Mouse (Mus musculus) liver, adult 2 months (tissue): Measurements from ENCODE around the gene Plau. TPM values are rescaled to one million over a fixed set of nuclear protein-coding genes. Genes with fewer than 3 reads are reported as not detected.

Source experiments
- DNase-seq: peaks from one replicate; pipeline ENCODE4 v3.0.0-alpha.2; 2011; ENCODE audit warnings: low read depth, low spot score; ENCODE audit errors: extremely low read depth
- H3K27ac ChIP-seq: fragments of 200-500 bp; replicated peaks from 2 replicates; pipeline ENCODE4 v1.5.1; 2012; ENCODE audit warnings: low read depth, mild to moderate bottlenecking, control low read depth, inconsistent platforms, low read length; ENCODE audit not compliant: insufficient read depth
- H3K27me3 ChIP-seq: fragments of 200-500 bp; 2 replicates; pipeline ENCODE4 v1.6.1; 2012; ENCODE audit warnings: mild to moderate bottlenecking, moderate library complexity, low read length, inconsistent platforms; ENCODE audit not compliant: control insufficient read depth, insufficient read depth
- H3K36me3 ChIP-seq: fragments of 200-500 bp; 2 replicates; pipeline ENCODE4 v1.6.1; 2012; ENCODE audit warnings: low read length, inconsistent platforms; ENCODE audit not compliant: control insufficient read depth, insufficient read depth
- H3K4me1 ChIP-seq: fragments of 200-500 bp; 2 replicates; pipeline ENCODE4 v1.6.1; 2011; ENCODE audit warnings: low read length; ENCODE audit not compliant: control insufficient read depth, insufficient read depth
- H3K4me3 ChIP-seq: fragments of 200-500 bp; 2 replicates; pipeline ENCODE4 v1.5.1; 2011; ENCODE audit warnings: low read depth, mild to moderate bottlenecking, control low read depth, low read length, moderate library complexity; ENCODE audit not compliant: insufficient read depth
- H3K79me2 ChIP-seq: fragments of 200-500 bp; 2 replicates; pipeline ENCODE4 v1.6.1; 2012; ENCODE audit warnings: inconsistent platforms, mild to moderate bottlenecking, low read length, moderate library complexity; ENCODE audit not compliant: control insufficient read depth, insufficient read depth
- H3K9ac ChIP-seq: fragments of 200-500 bp; 2 replicates; pipeline ENCODE4 v1.6.1; 2012; ENCODE audit warnings: low read depth, mild to moderate bottlenecking, control low read depth, inconsistent platforms, low read length
- CTCF ChIP-seq: fragments of 200-500 bp; IDR thresholded peaks from 2 replicates; pipeline ENCODE4 v1.5.1; 2011; ENCODE audit warnings: low read depth, low read length, control low read depth
- POLR2A ChIP-seq: fragments of 200-500 bp; IDR thresholded peaks from 2 replicates; pipeline ENCODE4 v1.6.1; 2011; ENCODE audit warnings: low read length, control low read depth; ENCODE audit not compliant: insufficient read depth; ENCODE audit errors: extremely low read depth
- WGBS: fragments of 180-500 bp; shearing (Covaris S2); methylation state at CpG from one replicate; pipeline ENCODE4 v1.1.7; 2018; 5-methylcytosine and 5-hydroxymethylcytosine counted together
- polyA plus RNA-seq: library from polyadenylated mRNA; depleted of rRNA; stranded (reverse); fragments of >200 nt; gene quantifications from 2 replicates; pipeline ENCODE4 v1.2.3, GENCODE M21; 2012
- total RNA-seq: library from RNA; depleted of rRNA; stranded (reverse); fragments of >200 nt; gene quantifications from 2 replicates; pipeline ENCODE4 v1.2.3, GENCODE M21; 2014

Plau gene
- total and polyA plus RNA-seq, 2 experiments: 0.57 to 1.2 TPM

DNA sequence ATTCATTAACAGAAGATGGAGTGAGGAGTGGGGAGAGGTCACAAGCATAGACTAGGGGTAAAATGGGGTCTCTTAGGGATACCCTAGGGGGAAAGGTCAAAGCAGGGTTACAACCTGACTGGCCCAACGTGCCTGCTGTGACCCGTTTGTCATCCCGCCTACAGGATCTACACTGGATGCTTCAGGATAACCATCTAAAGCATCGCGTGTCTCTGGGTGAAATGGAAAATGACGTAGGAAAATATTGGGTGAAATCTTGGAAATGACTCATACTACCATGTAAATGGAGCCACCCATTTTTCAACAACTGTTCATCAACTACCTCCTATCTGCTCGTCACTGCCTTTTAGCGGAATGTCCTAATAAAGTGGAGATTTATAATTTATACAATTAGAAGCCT is 40.3 kb upstream of the Plau start:
- 86% methylated on average over 8 of the region's 8 CpGs for WGBS
- peaks cover 4% of the 10 kb centered on the region; the same call in 1 of the 2 replicates for H3K4me1 ChIP-seq
- H3K27ac ChIP-seq: no peak overlapping the region
- DNase-seq: no peak
- peaks cover 24% of the 10 kb centered on the region for H3K79me2 ChIP-seq
- H3K36me3 ChIP-seq: no peaks in the 10 kb centered on the region
- no peak overlapping the region for H3K4me3 ChIP-seq
- no peaks in the 10 kb centered on the region for H3K27me3 ChIP-seq
- H3K9ac ChIP-seq: no peak overlapping the region
- TF ChIP-seq CTCF (no peak), POLR2A (no peak)

DNA sequence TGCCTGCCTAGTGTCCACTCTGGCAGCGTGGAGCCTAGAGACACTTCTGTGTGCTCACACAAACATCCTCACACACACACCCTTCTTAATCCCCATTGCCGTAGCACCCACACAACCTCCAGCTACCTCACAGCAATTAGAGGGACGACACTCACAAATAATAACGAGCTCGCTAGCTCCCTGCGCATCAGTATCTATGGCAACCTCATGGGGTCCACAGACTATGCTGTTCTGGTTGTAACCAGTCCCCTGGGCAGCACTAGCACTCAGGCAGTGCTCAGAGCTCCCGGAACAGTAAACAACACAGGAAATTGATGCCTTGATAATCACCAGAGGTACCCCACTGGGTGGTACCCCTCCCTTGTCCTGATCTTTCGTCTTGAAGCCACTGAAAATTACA is 39.8 kb upstream of the Plau start:
- Histone ChIP-seq H3K4me1 (peaks cover 4% of the 10 kb centered on the region; the same call in 1 of the 2 replicates), H3K27ac (no peak overlapping the region), H3K4me3 (no peak overlapping the region), H3K36me3 (no peaks in the 10 kb centered on the region), H3K79me2 (peaks cover 20% of the 10 kb centered on the region), H3K27me3 (no peaks in the 10 kb centered on the region), H3K9ac (no peak overlapping the region)
- no peak for DNase-seq
- WGBS: 82% methylated on average over 8 of the region's 8 CpGs
- no peak for TF ChIP-seq POLR2A
- TF ChIP-seq CTCF: no peak

DNA sequence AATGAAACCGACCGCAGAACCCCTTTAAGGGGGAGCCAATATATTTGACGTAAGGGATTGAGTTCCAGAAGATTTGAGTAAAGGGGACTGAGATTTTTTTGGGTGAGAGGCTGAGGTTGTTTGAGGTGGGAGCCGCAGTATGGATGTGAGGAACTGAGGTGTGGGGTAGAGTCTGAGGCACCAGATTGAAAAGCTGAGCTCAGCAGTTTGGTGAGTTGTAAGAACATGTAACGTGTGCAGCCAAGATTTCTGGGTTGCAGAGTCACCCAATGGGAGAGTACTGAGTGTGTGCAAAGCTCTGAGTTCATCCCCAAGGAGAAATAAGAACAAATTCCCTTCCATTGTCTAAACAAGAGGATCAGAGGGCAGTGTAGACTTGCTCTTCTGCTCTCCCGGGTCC is 38.2 kb upstream of the Plau start:
- H3K9ac ChIP-seq: no peak overlapping the region
- DNase-seq: no peak
- no peak overlapping the region for H3K4me3 ChIP-seq
- peaks cover 5% of the 10 kb centered on the region for H3K79me2 ChIP-seq
- WGBS: 77% methylated on average over 6 of the region's 6 CpGs
- no peaks in the 10 kb centered on the region for H3K27me3 ChIP-seq
- peaks cover 2% of the 10 kb centered on the region; the same call in 1 of the 2 replicates for H3K4me1 ChIP-seq
- no peaks in the 10 kb centered on the region for H3K36me3 ChIP-seq
- no peak for TF ChIP-seq CTCF
- no peak for TF ChIP-seq POLR2A
- no peak overlapping the region for H3K27ac ChIP-seq

DNA sequence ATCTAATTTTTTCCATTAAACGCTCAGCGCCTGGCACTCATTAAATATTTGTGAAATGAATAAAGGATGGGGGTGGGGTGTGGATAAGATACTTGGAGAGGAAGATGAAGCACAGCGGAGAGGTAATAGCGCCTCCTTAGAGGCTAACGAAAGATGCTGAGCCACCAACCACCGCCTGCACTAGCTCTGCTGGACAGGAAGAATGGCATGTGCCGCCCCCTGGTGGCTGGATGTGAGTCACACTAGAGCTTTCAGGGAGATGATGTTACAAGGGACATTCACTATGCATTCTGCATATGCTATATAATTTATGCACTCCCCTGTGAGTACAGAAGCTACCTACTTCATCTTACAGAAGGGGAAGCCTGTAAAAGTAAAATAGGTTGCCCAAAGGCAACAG is 37.7 kb upstream of the Plau start:
- TF ChIP-seq CTCF (peak; percentile 98), POLR2A (no peak)

DNA sequence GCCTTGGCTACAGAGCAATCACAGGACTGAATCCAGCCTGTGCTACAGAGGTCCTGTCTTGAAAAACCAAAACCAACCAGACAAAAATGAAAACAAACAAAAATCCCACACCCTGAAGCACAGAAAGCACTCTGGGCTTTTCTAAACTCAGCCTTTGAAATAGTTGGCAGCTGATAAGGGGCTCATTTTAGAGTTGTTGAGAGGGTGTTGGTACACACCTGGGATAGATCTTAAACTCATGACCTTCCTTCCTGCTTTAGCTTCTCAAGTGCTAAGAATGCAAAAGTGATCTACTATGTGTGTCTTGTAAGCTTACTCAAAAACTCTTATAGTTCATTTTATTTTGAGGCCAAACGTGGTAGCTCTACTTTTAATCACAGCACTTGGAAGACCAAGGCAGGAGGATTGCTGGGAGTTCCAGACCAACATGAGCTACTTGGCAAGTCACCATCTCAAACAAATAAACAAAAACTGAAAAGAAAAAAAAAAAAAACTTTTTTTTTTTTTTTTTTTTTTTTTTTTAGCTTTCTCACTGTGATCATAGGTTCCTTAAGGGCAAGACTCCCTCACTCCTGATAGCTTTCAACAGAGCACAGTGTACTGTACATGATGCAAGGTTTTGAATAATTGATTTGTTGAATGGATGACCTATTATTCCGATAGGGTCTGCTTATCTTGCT is 33.4 kb upstream of the Plau start:
- H3K27ac ChIP-seq: no peak overlapping the region
- no peaks in the 10 kb centered on the region for H3K4me1 ChIP-seq
- no peak overlapping the region for H3K4me3 ChIP-seq
- H3K79me2 ChIP-seq: no peaks in the 10 kb centered on the region
- H3K36me3 ChIP-seq: no peaks in the 10 kb centered on the region
- no peak overlapping the region for H3K9ac ChIP-seq
- no peaks in the 10 kb centered on the region for H3K27me3 ChIP-seq
- DNase-seq: no peak
- TF ChIP-seq POLR2A (no peak), CTCF (no peak)
- WGBS: 38% methylated on average over 2 of the region's 2 CpGs

More for the DNA sequence above, 37.7 kb upstream of the Plau start:
- Histone ChIP-seq H3K79me2 (peaks cover under 1% of the 10 kb centered on the region; the same call in 1 of the 2 replicates), H3K36me3 (no peaks in the 10 kb centered on the region), H3K9ac (no peak overlapping the region), H3K27ac (no peak overlapping the region), H3K4me1 (peaks cover 2% of the 10 kb centered on the region; the same call in 1 of the 2 replicates), H3K27me3 (no peaks in the 10 kb centered on the region), H3K4me3 (no peak overlapping the region)
- peak; percentile 57 for DNase-seq
- 6% methylated on average over 7 of the region's 7 CpGs for WGBS

DNA sequence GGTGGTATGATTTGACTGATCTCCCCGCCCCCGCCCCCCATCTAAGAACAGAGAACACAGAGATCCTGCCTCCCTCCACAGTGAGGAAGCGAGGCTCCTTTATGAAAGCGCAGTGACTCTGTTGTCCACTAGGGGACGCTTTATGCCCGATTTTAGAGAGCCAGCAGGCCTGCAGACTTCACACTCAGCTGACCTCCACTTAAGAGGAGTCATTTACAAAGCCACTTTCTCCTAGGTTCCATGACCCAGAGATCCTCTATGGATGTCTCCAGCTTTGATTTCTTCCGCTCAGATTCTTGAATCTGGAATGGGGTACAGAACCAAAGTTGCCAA is 32.9 kb upstream of the Plau start:
- Histone ChIP-seq H3K36me3 (no peaks in the 10 kb centered on the region), H3K27ac (no peak overlapping the region), H3K27me3 (no peaks in the 10 kb centered on the region), H3K9ac (no peak overlapping the region), H3K79me2 (no peaks in the 10 kb centered on the region), H3K4me1 (no peaks in the 10 kb centered on the region), H3K4me3 (no peak overlapping the region)
- TF ChIP-seq POLR2A (no peak), CTCF (peak; percentile 90)
- DNase-seq: peak; percentile 52
- 9% methylated on average over 7 of the region's 7 CpGs for WGBS
